Mouse (Mus musculus) cerebellum, adult 11 months (tissue): ENCODE results near the gene Nrxn3.

Source experiments
- DNase-seq: peaks from one replicate; pipeline ENCODE4 v3.0.0; 2022

The Nrxn3 gene

DNA sequence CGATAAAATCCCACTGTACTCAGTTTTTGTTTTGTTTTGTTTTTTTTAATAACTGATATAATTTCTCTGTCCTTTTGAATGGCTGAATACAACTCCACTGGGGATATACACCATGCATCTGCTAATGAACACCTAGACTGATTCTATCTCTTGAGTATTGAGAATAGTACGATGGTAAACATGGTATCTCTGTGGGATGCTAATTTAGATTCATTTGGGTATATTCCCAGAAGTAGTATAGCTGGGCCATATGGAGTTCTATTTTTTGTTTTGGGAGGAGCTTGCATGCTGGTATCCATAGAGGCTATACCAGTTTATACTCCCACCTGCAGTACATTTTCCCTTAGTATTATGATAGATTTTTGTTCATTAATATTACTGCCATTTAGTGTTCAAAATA lies 217.0 kb downstream of the Nrxn3 start:
- DNase-seq = no peak

DNA sequence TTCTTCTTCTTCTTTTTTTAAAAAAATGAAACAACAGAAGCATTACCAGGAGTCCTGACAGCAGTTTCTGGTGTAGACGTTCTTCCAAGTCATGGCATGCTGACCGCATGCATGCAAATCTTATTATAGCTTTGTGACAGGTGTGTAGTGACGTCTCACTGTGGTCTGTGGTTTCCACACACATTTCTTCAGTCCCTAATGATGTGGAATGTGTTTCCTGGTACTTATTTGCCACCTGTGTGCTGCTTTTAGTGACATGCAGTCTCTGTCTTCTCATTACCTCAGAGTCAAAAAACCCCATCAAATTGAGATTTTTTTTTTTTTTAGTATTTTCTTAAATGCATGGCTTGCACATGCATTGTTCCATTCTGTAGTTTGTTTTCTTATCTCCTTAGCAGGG lies 222.3 kb downstream of the Nrxn3 start:
- no peak for DNase-seq

DNA sequence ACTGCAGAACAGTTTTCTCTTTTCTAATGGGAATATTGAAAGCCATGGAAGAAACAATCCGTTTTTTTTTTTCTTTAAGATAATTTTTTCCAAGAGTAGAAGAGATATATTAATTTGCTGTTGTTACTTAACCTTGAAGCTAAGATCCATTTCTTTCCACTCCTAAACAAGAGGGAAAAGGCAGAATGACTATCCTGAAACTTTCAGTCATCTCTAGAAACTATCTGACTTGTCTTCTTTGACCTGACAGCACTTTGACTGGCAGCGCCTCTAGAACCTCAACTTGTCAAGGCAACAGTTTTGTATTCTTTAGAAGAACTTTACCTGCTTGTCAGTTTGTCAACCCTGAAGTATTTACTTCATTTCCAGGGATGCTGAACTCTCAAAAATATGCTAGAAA lies 227.2 kb downstream of the Nrxn3 start:
- no peak for DNase-seq

DNA sequence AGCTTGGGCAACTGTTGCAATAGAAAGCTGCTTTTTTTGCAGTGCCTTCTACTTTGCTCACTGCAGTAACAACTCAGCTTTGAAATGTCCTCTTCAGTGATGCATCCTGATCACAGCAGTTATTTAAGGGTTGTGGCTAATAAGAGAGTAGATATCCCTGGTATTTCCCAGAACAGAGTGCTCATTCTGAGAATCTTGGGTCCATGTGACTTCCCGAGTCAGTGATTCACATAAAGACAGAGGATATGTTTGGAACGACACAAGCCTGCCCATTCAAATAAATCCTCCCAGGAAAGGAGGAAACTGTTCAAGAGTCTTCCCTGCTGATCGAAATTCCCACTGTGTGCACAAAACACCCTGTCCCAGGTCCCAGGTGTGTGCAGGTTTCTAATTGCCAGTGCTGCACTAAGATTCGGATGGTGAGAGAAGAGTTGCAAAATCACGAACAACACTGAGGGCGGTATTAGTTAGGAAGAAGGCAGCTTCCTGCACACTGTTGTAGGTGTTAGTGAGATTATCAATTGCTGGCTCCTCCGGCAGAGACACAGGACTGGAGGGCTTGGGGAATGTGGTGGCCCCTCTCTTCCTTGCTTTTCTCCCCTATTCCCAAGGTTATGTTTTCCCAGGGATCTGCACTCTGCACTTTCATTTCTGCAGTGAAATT lies 230.4 kb downstream of the Nrxn3 start:
- DNase-seq = no peak

DNA sequence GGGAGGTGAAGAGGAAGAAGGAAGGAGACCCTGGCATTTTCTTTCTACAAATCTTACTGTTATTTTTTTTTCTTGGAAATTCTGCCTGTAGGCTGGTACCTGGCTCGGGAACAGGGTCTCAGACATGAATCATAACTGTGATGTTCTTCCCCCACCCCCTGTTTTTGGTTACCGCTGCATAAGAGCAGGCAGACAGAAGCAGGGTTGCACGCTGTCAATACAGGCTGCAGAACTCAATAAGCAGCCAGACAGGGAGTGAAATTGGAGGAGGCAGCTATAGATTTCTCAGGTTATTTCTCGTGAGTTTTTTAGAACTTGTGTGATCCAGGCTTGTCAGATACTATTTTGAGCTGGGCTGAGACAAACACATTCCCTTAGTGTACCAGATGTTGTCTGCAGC lies 231.1 kb downstream of the Nrxn3 start:
- no peak for DNase-seq

DNA sequence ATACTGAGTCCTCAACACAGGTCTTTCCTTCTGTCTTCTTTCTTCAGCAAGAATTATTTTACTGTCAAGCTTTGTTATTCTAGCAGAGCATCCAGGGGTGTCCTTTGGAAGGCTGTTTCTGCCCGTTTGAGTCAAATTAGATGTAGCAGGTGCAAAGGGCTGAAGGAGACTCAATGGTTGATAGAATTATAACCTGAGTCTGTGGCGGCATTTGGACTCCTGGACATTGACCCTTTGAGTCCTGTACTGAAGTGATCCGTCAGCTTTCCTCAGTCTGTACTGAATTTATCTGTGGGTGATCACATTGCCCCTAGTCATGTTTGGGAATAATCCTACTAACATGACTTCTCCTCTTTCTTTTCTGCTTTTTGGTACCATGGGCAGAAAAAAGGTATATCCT lies 234.8 kb downstream of the Nrxn3 start:
- no peak for DNase-seq

DNA sequence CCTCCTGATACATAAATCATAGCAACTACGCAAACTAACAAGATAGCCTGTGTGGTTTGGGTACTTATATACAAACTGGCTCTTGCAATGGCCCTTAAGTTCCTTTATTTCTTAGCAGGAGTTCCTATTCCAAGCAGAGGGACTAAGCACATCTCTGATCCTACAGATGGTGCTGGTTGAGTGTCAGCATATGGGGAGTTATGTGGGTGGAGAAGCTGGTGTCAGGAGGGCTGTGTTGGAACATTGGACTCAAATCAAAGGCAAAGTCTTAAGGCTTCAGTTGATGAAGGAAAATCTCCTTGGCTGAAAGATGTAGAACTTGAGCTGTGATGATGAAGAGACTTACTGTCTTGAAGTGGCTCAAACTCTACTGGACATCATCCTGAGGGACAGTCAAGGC lies 238.1 kb downstream of the Nrxn3 start:
- no peak for DNase-seq

DNA sequence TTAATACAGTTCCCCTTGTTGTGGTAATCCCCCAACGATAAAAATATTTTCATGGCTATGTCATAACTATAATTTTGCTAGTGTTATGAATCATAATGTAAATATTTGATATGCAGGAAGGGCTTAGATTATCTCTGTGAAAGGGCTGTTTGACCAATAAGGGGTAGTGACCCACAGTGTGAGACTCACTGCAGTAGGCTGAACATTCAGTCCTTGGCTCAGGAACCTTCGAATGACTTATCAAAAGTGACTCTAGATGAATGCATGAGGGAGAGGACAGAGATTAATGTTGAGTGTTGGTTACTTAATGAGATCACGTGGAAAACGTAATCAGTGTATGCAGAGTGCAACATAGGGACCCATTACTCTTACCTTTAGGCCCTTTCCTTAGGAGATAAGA lies 243.7 kb downstream of the Nrxn3 start:
- no peak for DNase-seq

DNA sequence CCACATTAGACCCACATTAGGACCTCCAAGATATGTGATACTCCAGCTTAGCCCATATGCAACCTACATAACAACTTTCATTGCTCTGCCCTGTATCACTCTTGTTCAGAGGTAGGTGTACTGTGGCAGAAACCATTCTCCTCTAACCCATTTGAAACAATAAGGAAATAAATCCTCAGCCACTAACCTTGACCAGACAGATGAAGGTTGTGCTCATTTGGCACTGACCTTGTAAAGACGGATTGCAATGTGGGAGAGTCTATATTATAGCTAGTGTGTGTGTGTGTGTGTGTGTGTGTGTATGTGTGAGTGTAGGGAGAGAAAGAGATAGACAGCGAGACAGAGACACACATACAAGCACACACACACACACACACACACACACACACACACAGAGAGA lies 253.9 kb downstream of the Nrxn3 start:
- no peak for DNase-seq

DNA sequence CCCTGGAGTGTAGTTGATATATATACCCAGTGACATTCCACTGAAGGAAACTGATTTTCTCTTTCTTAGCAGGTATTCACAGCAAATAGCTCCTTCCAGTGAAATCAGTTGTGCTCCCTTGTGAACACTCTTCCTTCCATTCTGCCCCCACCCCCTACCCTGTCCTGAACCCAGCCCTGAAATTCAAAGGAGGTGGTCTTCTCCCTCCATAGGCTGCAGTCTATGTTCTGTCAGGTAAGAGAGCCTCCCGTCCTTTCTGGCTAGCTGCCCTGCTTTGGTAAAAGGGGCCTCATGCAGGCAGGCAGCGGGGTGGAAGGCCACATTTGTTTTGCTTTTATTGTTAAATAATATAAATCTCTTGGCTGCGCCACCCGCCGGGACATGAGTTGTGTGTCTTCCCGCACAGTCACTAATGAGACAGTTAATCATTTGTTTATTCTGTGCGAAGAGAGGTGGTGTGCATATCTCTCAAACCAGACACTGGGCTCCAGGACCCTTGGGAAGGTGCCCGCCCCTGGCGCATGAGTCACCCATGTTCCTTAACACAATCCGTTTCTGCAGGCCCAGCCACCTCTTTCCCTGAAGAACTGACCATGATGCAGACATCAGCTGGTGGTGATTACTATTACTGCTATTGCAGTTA lies 261.1 kb downstream of the Nrxn3 start:
- no peak for DNase-seq

DNA sequence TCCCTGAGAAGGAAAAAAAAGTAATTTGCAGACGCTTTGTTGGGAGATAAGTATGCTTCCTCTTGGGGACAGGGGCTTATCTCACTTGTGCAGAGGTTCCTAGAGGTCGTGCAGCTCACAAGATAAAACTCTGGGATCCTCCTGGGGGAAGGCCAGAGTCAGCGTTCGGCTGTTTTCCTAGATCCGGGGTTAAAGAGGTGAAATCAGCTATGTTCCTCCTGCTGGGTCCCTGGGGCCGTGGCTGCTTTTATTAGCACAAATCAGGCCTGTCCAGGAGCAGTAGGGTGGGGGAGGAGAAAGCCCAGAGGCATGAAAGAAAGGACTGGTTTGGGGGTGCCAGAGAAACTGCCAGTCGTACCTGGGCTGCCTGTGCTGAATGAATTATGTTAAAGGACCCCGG lies 261.7 kb downstream of the Nrxn3 start:
- DNase-seq = no peak

DNA sequence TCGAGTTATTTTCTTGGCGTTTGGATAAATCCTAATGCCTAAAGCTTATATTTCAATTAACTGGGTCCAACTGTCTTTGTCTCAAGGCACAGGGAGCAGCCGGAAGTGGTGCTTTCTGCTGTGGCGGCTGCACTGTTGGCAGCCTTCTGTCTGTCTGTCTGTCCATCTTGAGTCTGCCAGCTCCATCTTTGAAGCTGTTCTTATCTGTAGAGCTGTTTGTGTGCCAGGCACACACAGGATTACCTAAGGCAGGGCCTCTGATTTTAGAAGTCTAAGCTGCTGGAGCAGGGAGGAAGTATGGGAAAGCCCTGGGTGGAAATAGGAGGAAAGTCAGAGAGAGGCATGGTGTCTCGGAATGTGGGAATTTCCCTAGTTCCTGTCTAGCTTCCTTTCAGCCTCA lies 262.1 kb downstream of the Nrxn3 start:
- no peak for DNase-seq

DNA sequence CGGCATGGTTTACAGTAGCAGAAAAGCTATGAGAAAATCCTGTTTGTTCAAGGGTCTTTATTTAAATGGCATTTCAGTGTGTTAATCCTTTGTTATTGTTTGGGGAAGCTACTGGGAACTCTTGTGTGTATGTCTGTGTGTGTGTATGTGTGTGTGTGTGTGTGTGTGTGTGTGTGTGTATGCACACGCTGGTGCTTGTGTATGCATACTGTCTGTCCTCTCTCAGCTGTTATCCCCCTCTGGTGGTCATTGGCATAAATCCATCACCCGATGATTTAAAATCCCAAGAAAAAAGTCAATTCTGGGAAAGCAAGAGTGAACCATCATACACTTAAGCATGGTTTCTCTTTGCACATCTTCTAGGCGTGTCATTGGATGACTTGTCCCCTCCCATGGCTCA lies 264.4 kb downstream of the Nrxn3 start:
- no peak for DNase-seq

DNA sequence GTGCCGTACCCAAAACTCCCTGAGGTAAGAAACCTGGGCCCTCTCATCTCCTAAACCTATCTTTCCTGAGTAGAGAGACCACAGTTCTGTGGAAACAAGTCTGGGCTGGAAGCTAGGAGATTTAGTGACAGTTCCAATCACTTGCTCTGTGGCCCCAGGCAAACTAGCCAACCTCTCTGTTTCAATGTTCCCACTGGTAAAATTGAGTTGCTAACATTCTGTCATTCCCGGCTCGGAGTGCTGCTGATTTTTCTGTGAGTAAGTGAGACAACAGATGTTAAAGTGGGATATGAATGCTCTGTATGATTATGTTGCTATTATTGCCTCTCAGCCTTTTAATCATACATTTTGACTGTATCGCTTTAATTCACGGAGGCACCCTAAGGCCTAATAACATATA lies 268.1 kb downstream of the Nrxn3 start:
- no peak for DNase-seq

DNA sequence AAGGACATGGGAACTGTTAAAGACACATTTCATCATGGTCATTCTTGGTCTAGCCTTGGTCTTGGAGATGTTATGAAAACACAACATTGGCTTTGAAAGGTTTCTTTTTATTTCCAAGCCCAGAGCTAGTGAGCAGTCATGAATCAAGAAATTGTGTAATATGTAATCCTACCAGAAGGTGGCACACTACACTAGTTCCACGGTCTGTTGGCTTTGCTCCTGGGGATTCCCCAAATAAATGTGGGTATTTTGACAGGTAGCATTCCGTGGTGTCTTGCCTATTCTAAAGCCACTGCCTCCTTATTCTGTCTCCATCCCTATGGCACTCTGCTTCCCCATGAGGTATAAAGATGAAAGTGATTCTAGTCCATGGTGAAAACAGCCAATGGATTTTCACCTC lies 269.5 kb downstream of the Nrxn3 start:
- no peak for DNase-seq

DNA sequence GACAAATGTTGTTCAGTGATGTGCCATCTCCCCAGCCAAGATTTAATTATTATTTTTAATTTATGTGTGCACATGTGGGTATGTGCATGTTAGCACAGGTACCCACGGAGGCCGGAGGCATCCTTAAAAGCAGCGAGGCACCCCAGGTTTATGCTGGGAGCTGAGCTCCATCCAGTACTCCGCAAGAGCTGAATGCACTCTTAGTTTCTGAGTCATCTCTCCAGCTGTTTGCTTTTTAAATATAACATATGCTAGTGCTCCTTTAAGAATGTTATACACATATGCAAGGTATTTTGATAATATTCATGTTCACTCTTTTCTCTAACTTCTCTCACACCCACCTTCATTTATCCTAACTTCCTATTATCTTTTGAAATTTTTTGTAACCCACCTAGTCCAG lies 271.1 kb downstream of the Nrxn3 start:
- DNase-seq = no peak

DNA sequence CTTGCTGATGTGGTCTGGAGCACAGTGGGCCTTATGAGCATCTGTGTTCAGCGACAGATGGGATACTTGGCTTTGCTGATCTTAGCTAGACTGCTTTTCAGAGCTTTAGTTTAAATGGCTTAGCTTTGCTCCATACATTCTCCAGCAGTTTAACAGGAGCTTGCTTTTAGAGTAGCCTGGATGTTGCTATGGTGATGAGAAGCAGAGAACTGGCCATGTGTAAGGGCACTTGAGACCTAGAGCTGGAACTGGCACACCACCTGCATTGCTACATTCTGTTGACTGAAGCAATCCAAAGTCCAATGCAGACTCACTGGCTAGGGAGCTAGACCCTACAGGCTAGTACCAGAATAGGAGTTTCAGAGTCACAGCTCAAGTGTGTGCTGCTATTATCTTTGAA lies 293.8 kb downstream of the Nrxn3 start:
- DNase-seq = no peak

DNA sequence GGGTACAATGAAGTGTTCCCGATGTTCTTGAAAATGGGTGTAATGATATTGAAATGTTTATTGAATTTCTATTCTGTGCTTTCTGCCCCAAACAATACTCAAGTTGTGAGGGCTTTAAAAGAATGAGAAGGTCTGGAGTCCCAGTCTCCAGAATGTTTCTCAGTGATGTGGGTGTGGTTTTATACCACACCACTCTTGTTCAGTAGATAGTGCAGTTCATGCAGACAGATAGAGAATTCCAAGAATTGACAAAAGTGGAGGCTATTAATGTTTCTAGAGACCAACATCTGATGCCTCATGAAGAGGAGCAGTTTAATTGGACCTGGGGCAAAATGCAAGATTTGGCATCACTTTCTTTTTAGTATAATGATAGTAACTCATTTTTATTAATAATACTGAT lies 302.5 kb downstream of the Nrxn3 start:
- no peak for DNase-seq

DNA sequence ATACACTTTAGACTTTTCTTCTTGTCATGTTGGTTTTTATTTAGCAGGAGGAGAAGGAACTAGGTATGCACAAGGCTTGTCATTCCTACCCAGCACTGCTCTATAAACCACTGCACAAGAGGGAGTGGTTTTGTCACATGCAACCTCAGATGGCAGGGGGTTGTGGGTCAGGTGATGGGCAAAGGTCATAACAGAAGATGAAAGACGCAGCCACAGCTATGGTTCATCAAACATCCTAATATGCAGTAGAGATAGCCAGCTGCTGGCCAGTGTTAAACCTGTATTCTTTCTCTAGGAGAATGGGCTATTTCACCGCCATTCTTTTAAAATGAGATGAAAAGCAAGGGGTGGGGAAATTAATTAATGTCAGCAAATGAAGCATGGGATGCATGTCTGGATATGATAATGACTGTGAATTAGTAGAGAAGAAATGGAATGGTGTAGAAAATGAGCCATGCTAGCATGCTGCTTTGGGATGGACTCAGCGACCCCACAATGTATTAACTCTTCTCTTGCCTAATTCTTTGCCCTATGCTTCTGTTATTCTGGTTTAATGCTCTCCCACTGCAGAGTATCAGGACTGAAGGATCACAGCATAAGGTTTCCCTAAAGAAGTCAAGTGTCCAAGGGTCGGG lies 313.4 kb downstream of the Nrxn3 start:
- DNase-seq = no peak

DNA sequence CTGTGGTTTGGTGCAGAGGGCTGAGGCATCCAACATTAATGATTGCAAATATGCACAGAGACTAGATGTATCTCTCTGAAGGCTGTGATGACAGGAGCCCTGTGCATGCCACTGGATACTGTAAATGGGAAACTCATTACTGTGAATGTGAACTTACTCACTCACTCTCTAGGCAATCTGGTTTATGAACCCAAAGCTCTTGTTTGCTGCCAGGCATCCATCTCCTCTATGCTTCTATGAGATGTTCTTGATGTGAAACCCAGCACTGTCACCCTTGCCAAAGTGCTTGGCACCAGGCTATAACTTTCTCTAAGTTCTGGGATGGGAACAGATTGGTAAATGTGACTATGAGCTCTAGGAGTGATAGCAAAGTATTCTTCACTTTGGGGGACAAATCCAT lies 317.5 kb downstream of the Nrxn3 start:
- no peak for DNase-seq

DNA sequence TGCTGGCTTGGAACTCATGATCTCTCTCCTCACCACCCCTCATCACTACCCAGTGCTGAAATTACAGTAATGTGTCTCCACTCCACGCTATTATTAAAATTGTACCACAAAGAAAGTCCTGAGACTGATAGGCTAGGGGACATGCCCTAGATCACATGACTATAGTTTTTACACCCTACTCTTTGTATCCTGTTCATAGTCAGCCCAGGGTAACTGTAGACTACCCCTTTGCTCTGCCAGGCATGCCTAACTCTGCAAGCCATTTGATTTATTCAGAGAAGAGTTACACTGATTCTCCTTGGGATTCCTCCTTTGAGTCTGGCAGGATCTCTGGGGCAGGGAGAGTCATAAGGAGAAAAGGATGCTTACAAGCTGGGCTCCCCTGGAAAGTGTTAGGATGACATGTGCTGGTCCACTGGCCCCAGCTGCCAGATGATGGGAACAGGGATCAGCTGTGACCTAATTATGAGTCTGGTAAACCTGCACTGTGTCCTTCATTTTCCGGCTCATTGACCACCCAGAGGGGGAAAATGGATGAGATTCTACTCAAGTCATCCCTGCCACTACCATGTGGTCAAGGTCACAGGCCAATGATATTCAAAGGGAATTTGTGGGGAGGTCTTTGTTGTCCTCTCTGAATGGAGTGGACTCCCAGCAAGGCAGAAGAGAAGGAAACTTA lies 318.9 kb downstream of the Nrxn3 start:
- DNase-seq = peak; percentile 1

DNA sequence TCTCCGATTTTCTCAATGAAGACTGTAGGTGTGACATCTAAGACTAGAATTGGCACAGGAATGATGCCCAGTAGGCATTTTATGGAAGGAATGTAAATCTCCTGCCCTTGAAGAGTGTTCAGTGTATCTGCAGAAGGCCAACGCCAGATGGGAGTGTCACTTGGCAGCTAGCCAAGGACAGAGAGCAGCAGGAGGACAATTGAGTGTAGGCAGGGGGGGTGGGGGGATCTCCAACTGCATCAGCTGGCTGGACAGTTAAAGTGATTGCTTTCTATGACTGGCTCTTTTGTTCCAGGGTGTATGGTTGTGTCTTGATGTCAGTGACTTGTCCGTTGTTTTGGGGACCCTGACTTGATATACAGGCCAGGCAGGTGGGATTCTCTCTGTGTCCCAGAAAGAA lies 326.6 kb downstream of the Nrxn3 start:
- peak; percentile 8 for DNase-seq

DNA sequence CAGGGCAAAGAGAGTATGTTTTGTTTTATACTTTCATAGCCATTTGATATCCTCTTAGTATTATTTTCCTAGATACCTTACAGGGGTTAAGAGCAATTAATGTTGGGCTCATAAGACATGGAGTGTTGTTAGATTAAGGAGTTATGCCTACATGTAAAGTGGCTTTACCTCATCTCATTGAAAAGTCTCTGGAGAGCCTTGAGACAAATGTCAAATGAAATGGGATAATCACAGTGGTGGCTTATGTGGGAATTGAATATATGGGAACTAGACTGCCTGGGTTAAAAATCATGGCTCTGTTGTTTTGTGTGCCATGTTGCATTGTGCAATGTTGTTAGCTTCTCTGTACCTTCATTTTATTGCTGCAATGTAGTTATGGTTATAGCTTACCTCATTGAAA lies 327.0 kb downstream of the Nrxn3 start:
- DNase-seq = no peak

DNA sequence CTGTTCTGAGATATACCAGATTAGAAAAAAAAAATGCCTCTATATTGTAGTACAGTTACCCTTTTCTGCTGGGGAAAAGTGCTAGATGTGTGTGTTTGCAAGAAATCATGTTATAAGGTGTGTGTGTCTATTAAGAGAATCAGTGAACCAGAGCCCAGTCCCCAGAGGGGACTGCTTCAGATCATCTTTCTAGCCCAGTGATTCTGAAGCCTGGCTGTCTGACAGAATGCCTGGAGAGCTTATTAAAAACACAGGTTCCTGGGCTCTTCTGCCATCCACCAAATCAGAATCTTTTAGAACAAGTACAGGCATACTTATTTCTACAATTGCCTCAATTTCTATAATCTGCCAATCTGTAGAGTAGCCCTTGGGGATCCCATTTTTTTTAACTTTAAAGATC lies 349.8 kb downstream of the Nrxn3 start:
- DNase-seq = no peak
